Mouse (Mus musculus): ENCODE measurements around the gene Kctd21.

DNA sequence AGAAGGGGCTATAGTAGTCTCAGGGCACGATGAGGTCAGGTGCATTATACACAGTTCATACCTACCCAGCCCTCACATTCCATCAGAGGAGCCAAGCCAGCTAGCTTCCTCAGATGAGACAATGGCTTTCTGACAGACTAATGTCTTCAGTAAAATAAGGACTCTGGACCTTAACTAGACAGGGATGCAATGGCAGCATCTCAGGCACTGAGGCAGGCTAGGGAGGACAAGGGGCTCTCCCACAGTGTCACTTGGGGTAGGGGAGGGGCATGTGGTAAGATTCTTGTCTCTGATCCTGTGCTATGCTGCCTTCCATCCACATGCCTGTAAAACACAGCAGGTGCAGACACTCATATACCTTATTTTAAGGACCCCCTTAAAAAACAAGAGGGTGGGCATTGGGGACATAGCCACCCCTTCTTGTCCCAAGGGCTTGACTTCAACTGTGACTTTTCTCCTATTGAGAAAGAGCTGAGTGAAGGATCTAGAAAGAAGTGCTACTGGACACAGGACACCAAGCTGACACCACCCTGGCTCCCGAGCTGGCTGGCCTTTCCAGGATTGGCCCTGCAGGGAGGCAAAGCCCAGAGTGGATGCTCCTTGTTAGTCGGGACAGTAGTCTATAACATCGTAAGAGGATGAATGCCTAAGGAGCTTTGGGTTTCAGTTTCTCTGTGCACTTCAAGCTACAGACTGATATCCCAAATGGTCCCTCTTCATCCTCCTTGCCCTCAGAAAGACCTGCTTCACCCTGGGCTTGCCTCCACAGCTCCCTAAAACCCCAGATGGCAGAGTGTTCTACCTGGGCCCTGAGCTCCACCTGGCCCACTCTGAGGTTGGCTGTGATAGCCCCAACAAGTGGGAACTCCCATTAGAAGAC is 22.4 kb upstream of the Kctd21 start:
- TF ChIP-seq CTCF (conservative IDR thresholded peaks at IDR 0.05; ENCODE audit: low read length) = no peak
- TF ChIP-seq POU5F1 (IDR thresholded peaks at IDR 0.05; ENCODE audit: borderline replicate concordance, low read length) = no peak
